Comparison of ENCODE assay signal across 30 mouse cellular contexts in genomic region chr3:106223391-106223790, GRCm38 (mm10). TPM values are rescaled to one million over a fixed set of nuclear protein-coding genes. Genes with fewer than 3 reads are reported as not detected.
"Had no signal": no experiment of that assay in that cellular context is flagged by ENCODE, and none has a peak within 500 bp of the region (broad histone marks: within the 10 kb centered on the region; RNA-seq: fewer than 3 reads in every experiment).

No protein-coding gene starts in this region.

RNA-seq across cellular contexts. Expression of gene Chil4, which starts 4.1 kb away (rescaled TPM):
- total RNA-seq: common myeloid progenitor, adult 5-6 weeks; forebrain, postnatal 0 days; gastrocnemius, adult 18-20 months; gastrocnemius, adult 2 months; gastrocnemius, adult 8-10 months; gastrocnemius, postnatal 10 days; gastrocnemius, postnatal 14 days; gastrocnemius, postnatal 25 days; gastrocnemius, postnatal 36 days; gastrocnemius, postnatal 4 days; granulocyte monocyte progenitor cell, adult 5-6 weeks; heart, adult 18-20 months had no signal
- polyA plus RNA-seq: cerebellum, adult 2 months; cortical plate, adult 2 months; embryonic facial prominence, embryonic 10.5 days; embryonic facial prominence, embryonic 11.5 days; embryonic facial prominence, embryonic 12.5 days; embryonic facial prominence, embryonic 13.5 days; embryonic facial prominence, embryonic 14.5 days; erythroblast, embryonic 14.5 days; forebrain, embryonic 10.5 days; forebrain, embryonic 11.5 days; forebrain, embryonic 12.5 days; forebrain, embryonic 13.5 days; forebrain, embryonic 14.5 days; forebrain, embryonic 15.5 days; forebrain, embryonic 16.5 days; forebrain, postnatal 0 days; frontal cortex, adult 2 months; gonadal fat pad, adult 2 months had no signal

RNA-seq across cellular contexts. Expression of gene Chil3, which starts 56.0 kb away (rescaled TPM):
- total RNA-seq: forebrain, postnatal 0 days; gastrocnemius, adult 18-20 months; gastrocnemius, adult 2 months; gastrocnemius, adult 8-10 months; gastrocnemius, postnatal 14 days; gastrocnemius, postnatal 25 days; gastrocnemius, postnatal 36 days; heart, adult 18-20 months had no signal
- polyA plus RNA-seq: embryonic facial prominence, embryonic 10.5 days; embryonic facial prominence, embryonic 11.5 days; embryonic facial prominence, embryonic 12.5 days; embryonic facial prominence, embryonic 13.5 days; embryonic facial prominence, embryonic 15.5 days; erythroblast, embryonic 14.5 days; forebrain, embryonic 10.5 days; forebrain, embryonic 11.5 days; forebrain, embryonic 12.5 days; forebrain, embryonic 13.5 days; forebrain, embryonic 14.5 days; forebrain, embryonic 15.5 days; forebrain, embryonic 16.5 days had no signal
